Mouse (Mus musculus): Measurements from ENCODE around the gene Nrp1. TPM values are rescaled to one million over a fixed set of nuclear protein-coding genes. Genes with fewer than 3 reads are reported as not detected.

Nrp1 gene
- polyA plus RNA-seq, 1 experiment from 2014 or later: 132 TPM

DNA sequence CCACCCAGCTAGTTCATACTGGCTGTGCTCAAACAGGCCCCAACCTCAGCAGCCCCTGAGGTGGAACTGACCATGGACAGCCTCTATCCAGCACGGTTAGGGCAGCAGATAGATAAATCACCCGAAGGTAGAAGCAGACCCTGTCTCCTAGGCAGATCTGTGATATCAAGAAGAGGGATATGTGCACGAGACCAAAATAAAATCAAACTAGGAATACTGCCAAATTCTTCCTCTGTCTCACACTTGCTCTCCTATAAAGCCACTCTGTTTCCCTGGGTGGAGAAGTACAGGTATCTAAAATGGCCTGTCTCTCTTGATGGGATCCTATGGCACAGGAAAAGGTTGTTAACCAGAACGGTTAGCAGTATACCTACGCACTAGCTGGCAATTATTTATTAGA is 2.2 kb upstream of the Nrp1 start:
- Histone ChIP-seq H3K36me3 (no peaks in the 10 kb centered on the region), H3K9ac (replicated peaks) (no peak overlapping the region), H3K4me3 (no peak overlapping the region), H3K27me3 (no peaks in the 10 kb centered on the region), H3K4me1 (peaks cover 33% of the 10 kb centered on the region), H3K27ac (replicated peaks) (no peak overlapping the region), H3K4me2 (replicated peaks) (0 out of 2 replicates have a peak overlapping the region, but pooled peaks have one; percentile 96), H3K9me3 (no peaks in the 10 kb centered on the region)
- ATAC-seq (replicated peaks): no peak
- 76% methylated on average over 5 of the region's 5 CpGs for WGBS

DNA sequence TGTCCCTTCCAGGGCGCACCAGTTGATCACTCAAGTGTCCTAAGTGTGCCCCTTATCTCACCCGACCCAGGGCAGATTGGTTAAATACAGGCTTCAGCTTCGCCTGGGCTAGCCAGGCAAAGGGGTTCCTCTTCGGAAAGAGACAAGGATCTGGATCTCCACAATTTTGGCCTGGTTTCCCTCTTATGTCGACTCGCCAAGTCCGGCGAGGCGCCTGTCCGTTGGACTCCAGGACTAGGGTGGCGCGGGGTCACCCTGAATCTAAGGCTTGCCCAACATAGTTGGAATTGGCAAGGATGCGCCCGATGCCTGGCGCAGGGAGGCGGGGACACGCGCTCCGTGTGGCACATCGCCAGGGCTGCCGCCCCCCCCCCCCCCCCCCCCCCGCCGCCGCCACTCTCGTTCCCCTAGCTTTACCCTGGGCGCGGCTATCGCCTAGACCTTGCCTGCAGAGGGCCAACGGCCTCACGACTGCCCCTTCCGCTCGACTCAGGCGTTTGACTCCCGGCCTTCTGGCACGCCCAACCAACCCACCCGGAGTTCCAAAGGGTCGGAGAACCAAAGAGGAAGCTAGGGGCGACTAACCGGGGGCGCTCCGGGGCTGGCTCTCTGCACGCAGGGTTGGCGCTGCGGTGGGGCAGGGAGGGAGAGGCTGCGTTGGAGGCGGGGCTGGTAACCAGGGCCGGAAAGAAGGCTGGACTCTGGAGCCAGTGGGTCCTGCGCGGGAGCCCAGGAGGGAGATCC is 1.4 kb upstream of the Nrp1 start:
- no peaks in the 10 kb centered on the region for H3K27me3 ChIP-seq
- peak; percentile 72 for ATAC-seq (replicated peaks)
- H3K27ac ChIP-seq (replicated peaks): peak overlapping the region; percentile 95
- peak overlapping the region; percentile 96 for H3K4me2 ChIP-seq (replicated peaks)
- H3K4me3 ChIP-seq: peak overlapping the region; percentile 66
- peaks cover 39% of the 10 kb centered on the region for H3K4me1 ChIP-seq
- no peaks in the 10 kb centered on the region for H3K9me3 ChIP-seq
- H3K36me3 ChIP-seq: no peaks in the 10 kb centered on the region
- H3K9ac ChIP-seq (replicated peaks): peak overlapping the region; percentile 84
- WGBS: 2% methylated on average over 45 of the region's 49 CpGs

DNA sequence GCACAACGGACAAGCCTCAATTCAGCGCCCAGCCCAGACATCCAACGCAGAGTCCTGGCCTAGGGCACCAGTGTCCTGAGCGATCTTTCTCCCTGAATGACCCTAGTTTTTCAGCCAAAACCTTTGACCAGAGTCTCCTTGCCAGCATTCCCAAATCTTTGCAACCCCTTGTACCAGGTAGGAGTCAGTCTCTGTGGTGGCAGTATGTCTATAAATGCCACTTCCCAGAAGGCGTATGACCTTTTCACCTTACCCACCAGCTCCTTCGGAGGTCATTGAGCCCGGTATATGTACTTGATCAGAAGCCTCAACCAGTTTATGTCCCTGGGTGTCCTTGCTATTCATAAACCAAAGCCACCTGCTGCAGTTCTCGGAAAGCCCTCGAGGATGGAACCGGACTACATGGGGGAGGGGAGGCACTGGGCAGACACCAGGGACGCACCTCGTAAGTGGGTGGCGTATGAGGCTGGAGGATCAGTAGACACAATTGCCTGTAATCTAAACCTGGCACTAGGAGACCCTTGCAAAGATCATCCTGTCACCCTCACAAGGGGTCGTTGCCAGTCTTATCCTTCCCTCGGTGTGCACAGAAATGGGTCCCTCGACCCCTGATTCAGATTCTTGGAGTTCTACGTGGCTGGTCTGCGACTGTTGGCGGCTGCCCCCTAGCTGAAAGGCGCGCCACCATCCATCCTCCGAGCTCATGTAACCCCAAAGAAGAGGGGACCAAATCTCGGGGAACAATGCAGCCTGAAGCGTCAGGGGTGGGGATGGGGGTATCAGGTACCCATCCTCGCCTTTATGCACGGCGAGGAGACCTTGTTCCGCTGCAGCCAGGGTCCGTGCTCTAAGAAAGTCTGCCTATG is 631 bp upstream of the Nrp1 start:
- peak; percentile 42 for ATAC-seq (replicated peaks)
- H3K4me3 ChIP-seq: peak overlapping the region; percentile 66
- H3K27ac ChIP-seq (replicated peaks): peak overlapping the region; percentile 95
- H3K9ac ChIP-seq (replicated peaks): peak overlapping the region; percentile 84
- no peaks in the 10 kb centered on the region for H3K9me3 ChIP-seq
- peaks cover 46% of the 10 kb centered on the region for H3K4me1 ChIP-seq
- no peaks in the 10 kb centered on the region for H3K36me3 ChIP-seq
- H3K4me2 ChIP-seq (replicated peaks): peak overlapping the region; percentile 96
- WGBS: under 1% methylated on average over 29 of the region's 29 CpGs
- H3K27me3 ChIP-seq: no peaks in the 10 kb centered on the region

DNA sequence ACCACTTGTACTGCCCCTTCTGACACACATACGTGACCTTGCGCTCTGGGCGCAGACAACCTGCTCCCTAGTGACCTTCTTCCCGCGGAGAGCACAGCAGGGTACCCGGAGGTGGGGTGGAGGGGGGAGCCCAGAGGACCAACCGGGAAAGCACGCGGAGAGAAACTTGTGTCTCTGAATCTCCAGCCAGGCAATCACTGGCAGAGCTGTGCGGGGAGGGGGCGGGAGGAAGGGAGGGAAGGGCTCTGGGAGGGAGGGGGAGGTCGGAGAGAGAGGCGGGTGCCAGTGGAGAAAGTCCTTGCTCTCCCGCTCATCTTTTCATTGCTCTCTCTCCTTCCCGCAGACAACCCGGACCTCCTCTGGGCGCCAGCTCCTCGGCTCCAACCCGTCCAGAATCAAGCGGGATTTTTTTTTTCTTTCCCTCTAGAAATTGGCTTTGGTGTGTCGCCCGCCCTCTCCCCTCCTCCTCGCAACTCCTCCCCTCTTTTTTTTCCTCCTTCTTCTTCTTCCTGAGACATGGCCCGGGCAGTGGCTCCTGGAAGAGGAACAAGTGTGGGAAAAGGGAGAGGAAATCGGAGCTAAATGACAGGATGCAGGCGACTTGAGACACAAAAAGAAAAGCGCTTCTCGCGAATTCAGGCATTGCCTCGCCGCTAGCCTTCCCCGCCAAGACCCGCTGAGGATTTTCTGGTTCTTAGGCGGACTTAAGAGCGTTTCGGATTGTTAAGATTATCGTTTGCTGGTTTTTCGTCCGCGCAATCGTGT is 534 bp downstream of the Nrp1 start:
- peak overlapping the region; percentile 95 for H3K27ac ChIP-seq (replicated peaks)
- peak overlapping the region; percentile 66 for H3K4me3 ChIP-seq
- H3K4me2 ChIP-seq (replicated peaks): peak overlapping the region; percentile 96
- peak overlapping the region; percentile 84 for H3K9ac ChIP-seq (replicated peaks)
- H3K36me3 ChIP-seq: no peaks in the 10 kb centered on the region
- no peaks in the 10 kb centered on the region for H3K27me3 ChIP-seq
- H3K4me1 ChIP-seq: peaks cover 56% of the 10 kb centered on the region
- 0% methylated on average over 36 of the region's 41 CpGs for WGBS
- H3K9me3 ChIP-seq: no peaks in the 10 kb centered on the region
- ATAC-seq (replicated peaks): peak; percentile 41

DNA sequence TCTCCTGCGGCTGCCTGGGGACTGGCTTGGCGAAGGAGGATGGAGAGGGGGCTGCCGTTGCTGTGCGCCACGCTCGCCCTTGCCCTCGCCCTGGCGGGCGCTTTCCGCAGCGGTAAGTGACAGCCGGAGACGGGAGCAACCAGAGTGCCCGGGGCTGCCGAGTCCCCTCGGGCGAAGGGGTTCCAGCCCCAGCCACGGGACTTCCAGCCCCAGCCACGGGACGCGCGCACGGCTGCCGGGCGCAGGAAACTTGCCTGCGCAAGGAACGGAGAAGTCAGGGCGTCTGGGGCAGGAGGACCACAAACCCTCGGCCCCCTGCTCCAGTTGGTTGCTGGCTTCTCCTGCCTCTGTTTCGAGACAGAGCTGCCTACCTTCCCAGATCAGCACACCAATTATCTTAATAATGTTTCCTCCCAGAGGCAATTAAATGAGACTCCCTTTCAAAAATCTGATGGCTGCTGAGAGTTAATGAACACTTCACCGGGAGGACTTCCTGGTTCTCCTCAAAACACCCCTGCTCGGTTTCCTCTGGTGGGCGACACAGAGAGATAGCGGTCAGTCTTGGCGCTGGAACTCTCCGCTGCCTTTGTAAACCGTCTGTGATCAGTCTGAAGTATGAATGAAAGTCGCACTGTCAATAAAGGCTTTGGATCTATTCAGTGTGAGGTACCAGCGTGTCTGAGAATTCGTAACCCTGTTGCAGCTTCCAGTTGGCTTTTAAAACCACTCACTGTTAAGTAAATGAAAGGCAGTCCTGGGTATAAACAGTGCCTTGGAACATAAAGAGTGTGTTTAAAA is 1.3 kb downstream of the Nrp1 start:
- Histone ChIP-seq H3K4me3 (peak overlapping the region; percentile 66), H3K4me1 (peaks cover 60% of the 10 kb centered on the region), H3K9me3 (no peaks in the 10 kb centered on the region), H3K4me2 (replicated peaks) (peak overlapping the region; percentile 96), H3K27me3 (no peaks in the 10 kb centered on the region), H3K9ac (replicated peaks) (peak overlapping the region; percentile 84), H3K27ac (replicated peaks) (peak overlapping the region; percentile 95), H3K36me3 (no peaks in the 10 kb centered on the region)
- WGBS: under 1% methylated on average over 40 of the region's 40 CpGs
- ATAC-seq (replicated peaks): peak; percentile 20; the same call in 1 of the 2 replicates

DNA sequence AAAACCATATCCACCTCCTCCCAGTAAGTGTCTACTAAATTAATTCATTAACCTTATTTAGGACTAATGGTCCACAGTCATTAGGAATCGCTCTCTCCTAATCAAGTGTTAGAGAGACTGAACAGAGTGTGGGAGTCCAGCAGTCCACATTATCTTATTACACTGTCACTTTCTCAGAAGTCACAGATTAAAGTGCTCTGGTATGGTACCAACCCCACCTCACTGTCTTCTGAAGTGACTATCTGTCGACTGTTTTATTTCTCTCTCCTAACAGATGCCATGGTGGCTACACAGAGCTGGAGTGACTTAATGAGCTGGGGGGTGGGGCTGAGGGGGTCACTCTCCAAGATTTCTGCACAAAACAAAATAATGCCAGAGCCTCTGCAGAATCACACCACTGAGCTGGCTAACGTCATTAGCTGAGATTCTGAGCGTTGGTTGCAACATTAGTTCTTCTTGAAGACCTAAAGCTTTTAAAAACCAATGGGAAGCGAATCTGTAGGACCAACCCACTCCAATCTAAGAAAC is 3.0 kb downstream of the Nrp1 start:
- Histone ChIP-seq H3K36me3 (no peaks in the 10 kb centered on the region), H3K4me3 (peak overlapping the region; percentile 66), H3K9ac (replicated peaks) (peak overlapping the region; percentile 17; the same call in 1 of the 2 replicates), H3K4me2 (replicated peaks) (peak overlapping the region; percentile 96), H3K27me3 (no peaks in the 10 kb centered on the region), H3K9me3 (no peaks in the 10 kb centered on the region), H3K4me1 (peaks cover 69% of the 10 kb centered on the region), H3K27ac (replicated peaks) (peak overlapping the region; percentile 95)
- 25% methylated on average over 5 of the region's 5 CpGs for WGBS
- ATAC-seq (replicated peaks): no peak

DNA sequence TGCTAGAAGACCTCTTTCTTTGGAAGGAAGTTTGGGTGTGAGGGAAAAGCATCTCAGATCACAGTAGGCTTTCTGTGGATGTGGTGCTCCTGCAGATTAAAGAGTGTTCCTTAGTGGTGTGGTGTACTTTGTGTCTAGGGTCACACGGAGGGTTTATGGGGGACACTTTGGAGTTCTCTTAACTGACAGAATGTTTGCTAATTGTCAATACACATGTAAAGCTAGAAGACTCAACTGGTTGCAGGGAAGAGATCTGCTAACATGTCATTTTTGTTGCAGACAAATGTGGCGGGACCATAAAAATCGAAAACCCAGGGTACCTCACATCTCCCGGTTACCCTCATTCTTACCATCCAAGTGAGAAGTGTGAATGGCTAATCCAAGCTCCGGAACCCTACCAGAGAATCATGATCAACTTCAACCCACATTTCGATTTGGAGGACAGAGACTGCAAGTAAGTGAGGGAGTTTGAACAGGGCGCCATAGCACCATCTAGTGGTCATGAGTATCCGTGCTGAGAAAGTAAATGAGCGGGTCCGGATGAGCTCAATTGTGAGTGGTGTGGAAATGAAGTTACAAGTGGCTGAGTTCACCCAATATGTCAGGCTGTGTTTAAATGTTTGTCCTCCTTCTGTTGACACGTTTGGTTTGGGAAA is 4.7 kb downstream of the Nrp1 start:
- ATAC-seq (replicated peaks): peak; percentile 41; the same call in 1 of the 2 replicates
- 11% methylated on average over 11 of the region's 11 CpGs for WGBS
- Histone ChIP-seq H3K4me2 (replicated peaks) (peak overlapping the region; percentile 96), H3K4me3 (peak overlapping the region; percentile 66), H3K27me3 (no peaks in the 10 kb centered on the region), H3K9me3 (no peaks in the 10 kb centered on the region), H3K4me1 (peaks cover 56% of the 10 kb centered on the region), H3K9ac (replicated peaks) (no peak overlapping the region), H3K27ac (replicated peaks) (0 out of 2 replicates have a peak overlapping the region, but pooled peaks have one; percentile 22), H3K36me3 (no peaks in the 10 kb centered on the region)

DNA sequence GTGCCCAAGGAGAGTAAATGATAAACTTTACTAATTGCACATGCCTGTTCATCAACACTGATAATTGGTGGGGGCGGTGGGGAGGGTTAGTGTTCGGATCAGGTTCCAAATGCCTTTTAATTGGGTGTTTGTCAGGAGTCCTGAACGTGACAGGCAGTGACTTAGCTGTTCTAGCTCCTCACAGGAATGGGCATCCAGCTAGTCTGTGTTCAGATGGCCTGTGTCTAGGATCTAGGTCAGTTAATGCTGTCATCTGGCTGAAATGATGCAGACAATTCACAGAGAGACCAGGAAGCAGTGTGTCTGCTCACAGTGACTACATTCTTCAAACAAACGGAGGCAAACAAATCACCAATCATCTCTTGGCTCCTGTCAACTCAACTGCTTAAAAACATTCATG is 12.1 kb downstream of the Nrp1 start:
- no peaks in the 10 kb centered on the region for H3K36me3 ChIP-seq
- 52% methylated on average over 4 of the region's 4 CpGs for whole genome bisulfite sequencing
- ATAC-seq (replicated peaks): no peak
- no peak overlapping the region for H3K4me2 ChIP-seq (replicated peaks)
- no peaks in the 10 kb centered on the region for H3K27me3 ChIP-seq
- no peaks in the 10 kb centered on the region for H3K9me3 ChIP-seq
- no peak overlapping the region for H3K27ac ChIP-seq (replicated peaks)
- no peak overlapping the region for H3K4me3 ChIP-seq
- H3K9ac ChIP-seq (replicated peaks): no peak overlapping the region
- H3K4me1 ChIP-seq: peaks cover 39% of the 10 kb centered on the region

DNA sequence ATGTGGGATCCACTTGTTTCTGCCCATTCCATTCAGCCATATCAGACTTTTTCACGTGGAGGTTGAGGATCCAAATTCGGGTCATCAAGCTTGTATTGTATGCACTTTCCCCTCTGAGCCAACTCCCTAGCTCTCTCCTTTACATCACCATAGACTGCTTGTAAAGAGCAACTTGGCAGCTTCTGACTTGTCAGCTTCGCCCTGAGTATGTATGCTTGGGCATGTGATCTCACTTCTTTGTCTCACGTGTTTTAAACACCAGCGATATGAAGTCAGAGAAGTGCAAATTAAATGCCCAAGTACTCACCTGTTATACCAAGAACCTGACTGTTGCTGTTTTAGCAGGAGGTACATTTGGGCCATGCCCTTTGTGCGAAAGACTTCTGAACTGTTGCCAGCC is 12.6 kb downstream of the Nrp1 start:
- peaks cover 39% of the 10 kb centered on the region for H3K4me1 ChIP-seq
- no peaks in the 10 kb centered on the region for H3K9me3 ChIP-seq
- no peak for ATAC-seq (replicated peaks)
- no peak overlapping the region for H3K27ac ChIP-seq (replicated peaks)
- 55% methylated on average over 6 of the region's 6 CpGs for WGBS
- H3K4me2 ChIP-seq (replicated peaks): no peak overlapping the region
- H3K36me3 ChIP-seq: no peaks in the 10 kb centered on the region
- no peak overlapping the region for H3K4me3 ChIP-seq
- no peaks in the 10 kb centered on the region for H3K27me3 ChIP-seq
- H3K9ac ChIP-seq (replicated peaks): no peak overlapping the region

DNA sequence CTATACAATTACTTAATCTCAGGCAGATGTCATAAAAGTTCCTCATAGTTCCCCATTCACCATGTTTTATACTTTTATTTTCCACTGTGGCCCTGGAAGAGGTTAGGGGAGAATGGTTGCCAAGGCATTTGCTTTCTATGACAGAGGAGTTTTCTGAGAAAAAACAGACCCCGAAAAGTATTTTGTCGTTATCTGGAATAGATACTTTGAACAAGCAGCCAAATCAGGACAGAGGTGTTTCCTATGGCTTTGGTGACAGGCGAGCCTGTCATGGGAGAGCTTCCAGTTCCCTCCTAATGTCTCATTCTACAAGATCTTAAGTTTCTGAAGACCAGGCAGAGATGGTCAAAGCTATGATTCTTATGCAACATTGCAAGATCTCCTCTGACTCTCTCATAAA is 13.4 kb downstream of the Nrp1 start:
- Histone ChIP-seq H3K4me1 (peaks cover 37% of the 10 kb centered on the region), H3K27me3 (no peaks in the 10 kb centered on the region), H3K9ac (replicated peaks) (no peak overlapping the region), H3K4me2 (replicated peaks) (no peak overlapping the region), H3K9me3 (no peaks in the 10 kb centered on the region), H3K27ac (replicated peaks) (no peak overlapping the region), H3K36me3 (no peaks in the 10 kb centered on the region), H3K4me3 (no peak overlapping the region)
- no peak for ATAC-seq (replicated peaks)
- WGBS: 84% methylated on average over 3 of the region's 3 CpGs

All from forebrain, embryonic 15.5 days (tissue).